Mouse (Mus musculus) bone marrow, adult 2 months (tissue): ENCODE measurements around the gene Slc35e1.

ENCODE experiments used
- CTCF ChIP-seq: fragments of 200-500 bp; IDR thresholded peaks from 2 replicates; pipeline ENCODE4 v1.5.1; 2011; ENCODE audit warnings: low read length, control low read depth; ENCODE audit not compliant: control insufficient read depth, insufficient read depth
- POLR2A ChIP-seq: fragments of 200-500 bp; IDR thresholded peaks from 2 replicates; pipeline ENCODE4 v1.6.1; 2011; ENCODE audit warnings: low read depth, mild to moderate bottlenecking, control low read depth, low read length, borderline replicate concordance; ENCODE audit not compliant: control insufficient read depth

DNA sequence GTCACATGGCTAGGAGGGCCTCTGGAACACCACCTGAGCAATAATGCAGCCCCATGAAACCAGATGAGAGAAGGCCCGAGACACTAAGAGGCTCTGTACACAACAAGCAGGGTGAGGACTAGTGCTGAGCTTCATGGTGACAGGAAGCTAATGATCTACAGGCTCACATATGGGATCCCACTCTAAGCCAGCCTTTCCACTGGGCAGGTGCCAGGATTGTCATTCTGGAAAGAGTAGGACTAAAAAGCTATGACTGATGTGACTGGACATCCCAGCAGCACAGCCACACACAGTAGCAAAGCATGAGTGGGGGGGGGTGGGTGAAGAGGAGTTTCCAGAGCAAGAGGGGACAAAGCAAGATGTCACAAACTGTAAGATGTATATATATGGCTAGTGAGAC is 5.5 kb upstream of the Slc35e1 start:
- TF ChIP-seq CTCF (no peak), POLR2A (no peak)
